Mouse (Mus musculus): ENCODE data around the gene Pnlip. TPM values are rescaled to one million over a fixed set of nuclear protein-coding genes. Genes with fewer than 3 reads are reported as not detected.

Pnlip gene
- 1 to 10 TPM; 2.1 to 2.6 TPM for total RNA-seq (2021)

DNA sequence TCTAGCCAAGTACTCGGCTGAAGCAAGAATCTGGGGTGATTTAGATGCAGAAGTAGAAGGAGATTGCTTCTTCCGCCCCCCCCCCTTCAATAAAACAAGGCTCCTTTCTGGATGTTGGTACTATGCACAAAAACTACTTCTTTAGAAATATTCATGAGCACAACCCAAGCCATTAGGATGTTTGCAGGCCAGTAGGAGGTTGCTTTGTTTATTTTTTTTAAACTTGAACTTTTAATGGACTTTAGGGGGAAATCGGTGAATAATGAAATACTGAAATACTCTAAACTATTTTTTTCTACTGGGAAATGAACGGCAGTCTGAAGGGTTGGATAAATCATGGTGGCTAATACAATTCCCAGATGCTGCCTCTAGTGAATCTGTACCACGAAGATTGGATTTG is at the start of gene Pnlip:
Gene Pnlip (plus strand): TSS at position 301 of the 400 bp plus-strand sequence.
- intact Hi-C loops (cut with DNase I) = no loop called here
- no peak for DNase-seq (ENCODE audit: low spot score in 2 of 2)

DNA sequence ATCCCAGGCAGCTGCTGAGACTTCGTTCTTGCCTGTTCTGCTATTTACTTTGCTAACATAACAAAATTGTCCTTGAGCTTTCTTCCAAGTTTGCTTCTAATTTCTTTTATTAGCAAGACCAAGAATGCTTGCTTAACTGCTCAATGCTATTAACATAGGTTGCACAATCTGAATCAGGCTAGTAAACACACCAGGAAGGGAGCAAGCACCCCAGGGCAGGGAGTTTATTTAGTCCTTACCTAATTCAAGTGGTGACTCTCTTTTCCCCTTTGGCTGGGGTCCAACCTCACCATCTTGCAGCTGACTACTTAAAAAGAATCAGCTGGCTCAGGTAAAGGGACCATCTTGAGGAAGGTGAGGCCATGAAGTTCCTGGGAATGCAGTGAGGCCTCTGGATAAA is 42.6 kb upstream of the Pnlip start:
- DNase-seq (ENCODE audit: low spot score in 2 of 2) = no peak
- intact Hi-C loops (cut with DNase I) = no loop called here

DNA sequence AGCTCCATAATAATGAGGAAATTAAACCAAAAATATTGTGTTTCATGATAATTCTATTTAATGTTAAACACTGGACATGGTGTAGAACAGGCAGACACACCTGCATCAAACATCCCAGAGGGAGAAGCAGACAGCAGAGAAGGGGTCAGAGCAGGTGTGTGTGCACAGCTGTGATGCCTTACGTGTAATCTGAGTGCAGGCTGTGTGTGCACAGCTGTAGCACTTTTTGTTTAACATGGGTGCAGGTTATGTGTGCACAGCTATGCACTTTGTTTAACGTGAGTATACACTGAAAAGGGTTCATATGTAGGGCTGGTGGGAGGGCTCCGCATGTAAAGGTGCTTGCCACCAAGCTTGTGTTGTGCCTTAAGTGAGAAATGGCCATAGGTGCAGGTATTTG is 39.6 kb upstream of the Pnlip start:
- intact Hi-C loops (cut with DNase I) = no loop called here
- DNase-seq (ENCODE audit: low spot score in 2 of 2) = no peak

DNA sequence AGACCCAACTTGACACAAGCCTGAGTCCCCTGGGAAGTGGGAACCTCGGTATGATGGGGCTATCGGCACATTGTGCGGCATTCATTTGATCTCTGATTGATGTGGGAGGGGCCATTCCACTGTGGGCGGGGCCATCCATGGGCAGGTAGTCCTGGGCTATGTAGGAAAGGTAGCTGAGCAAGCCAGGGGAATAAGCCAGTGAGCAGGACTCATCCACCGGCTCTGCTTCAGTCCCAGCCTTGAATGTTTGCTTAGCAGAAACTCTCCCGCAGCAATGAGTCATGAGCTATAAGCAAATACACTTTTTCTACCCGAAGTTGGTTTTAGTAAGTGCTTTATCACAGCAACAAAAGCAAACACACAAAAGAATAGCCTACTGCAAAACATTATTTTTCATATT is 35.7 kb upstream of the Pnlip start:
- no peak for DNase-seq (ENCODE audit: low spot score in 2 of 2)
- intact Hi-C loops (cut with DNase I) = no loop called here

DNA sequence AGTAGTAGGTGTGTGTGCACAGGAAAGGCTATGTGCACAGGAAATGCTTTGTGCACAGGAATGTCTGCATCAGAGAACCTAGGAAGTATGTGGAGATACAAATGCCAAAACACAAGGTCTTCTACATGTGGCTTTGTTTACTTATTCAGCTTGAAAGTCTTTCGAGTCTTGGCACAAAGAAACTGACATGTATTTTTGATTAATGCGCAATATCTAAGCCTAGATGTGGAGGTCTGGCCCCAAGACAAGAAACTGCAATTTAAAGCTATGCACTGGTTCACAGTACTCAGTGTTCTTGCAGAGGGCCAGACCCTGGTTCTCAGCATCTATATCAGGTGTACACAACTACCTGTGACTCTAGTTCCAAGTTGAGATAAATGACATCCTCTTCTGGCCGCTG is 31.6 kb upstream of the Pnlip start:
- no peak for DNase-seq (ENCODE audit: low spot score in 2 of 2)
- intact Hi-C loops (cut with DNase I) = loop anchor here (10.0 kb wide), 2 partner anchors 716 to 876 kb away; no protein-coding TSS in a partner anchor

DNA sequence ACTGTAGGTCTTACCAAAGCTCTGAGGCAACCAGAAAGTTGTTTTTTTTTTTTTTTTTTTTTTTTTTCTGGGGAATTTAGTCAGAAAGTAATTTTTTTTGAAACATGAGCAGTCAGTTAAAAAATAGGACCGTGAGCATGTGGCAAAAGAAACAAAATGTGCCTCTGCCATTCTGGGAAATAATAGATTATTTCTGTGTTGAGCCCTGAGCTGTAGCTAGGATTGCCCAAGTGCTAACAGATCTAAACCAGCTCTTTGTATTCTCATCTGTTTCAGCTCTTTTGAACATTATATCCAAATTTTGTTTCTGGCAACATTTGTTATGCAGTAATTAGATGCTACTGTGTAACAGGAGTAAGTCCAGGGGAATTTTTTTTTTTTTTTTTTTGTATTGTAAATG is 30.7 kb upstream of the Pnlip start:
- DNase-seq (ENCODE audit: low spot score in 2 of 2) = peak in 1 of 2 experiments; percentile 7
- intact Hi-C loops (cut with DNase I) = loop anchor here (10.0 kb wide), 2 partner anchors 717 to 877 kb away; no protein-coding TSS in a partner anchor

DNA sequence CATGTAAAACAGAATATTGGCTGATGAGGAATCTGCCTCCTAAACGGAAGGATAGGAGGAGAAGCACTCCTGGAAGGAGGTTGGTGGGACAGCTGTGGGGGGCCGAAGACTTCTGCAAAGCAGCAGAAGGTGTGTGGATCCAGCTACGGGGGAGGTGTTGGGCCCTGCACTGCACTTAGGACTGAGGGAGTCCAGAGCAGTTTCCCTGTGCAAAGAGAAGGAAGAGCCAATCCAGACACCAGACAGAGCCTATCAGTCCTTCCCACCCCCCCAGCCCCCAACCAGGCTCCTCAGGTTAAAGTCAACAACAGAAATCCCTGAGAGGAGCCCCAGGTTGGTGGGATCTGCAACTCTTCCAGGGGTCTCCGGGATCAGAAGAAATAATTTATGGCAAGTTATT is 27.5 kb upstream of the Pnlip start:
- intact Hi-C loops (cut with DNase I) = loop anchor here (5.0 to 10.0 kb wide), 4 partner anchors 152 to 967 kb away; no protein-coding TSS in a partner anchor
- no peak for DNase-seq (ENCODE audit: low spot score in 2 of 2)

DNA sequence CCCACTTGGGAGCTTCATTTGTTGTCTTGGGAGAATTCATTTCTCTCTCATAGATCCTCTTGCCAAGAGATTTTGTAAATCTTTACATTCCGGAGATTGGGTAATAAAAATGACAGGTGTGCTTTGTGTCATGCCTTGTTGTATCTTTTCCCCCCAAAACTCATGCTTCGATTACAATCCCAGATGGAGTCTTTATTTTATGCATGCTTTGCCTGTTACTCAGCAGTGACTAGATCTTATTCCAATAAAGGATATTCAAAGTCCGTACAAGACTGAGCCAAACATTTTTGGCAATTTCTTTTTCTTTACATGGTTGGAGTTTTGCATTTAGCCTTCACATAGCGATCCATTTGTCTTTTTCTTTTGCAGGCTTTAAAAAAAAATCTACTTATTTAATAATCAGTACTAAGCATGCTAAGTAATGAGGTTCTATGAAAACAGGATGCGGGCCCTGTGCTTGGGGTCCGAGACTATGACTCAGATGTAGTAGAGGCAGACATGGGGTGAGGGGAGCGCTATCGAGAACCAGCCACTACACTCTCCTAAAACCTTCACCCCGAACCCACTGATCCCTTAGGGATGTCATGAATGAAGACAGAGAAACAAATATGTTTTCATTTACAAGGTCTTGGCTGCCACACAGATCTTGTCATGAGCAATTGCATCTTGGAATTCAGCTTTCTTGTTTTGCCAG is 26.9 kb upstream of the Pnlip start:
- intact Hi-C loops (cut with DNase I) = loop anchor here (5.0 to 10.0 kb wide), 4 partner anchors 153 to 968 kb away; no protein-coding TSS in a partner anchor

DNA sequence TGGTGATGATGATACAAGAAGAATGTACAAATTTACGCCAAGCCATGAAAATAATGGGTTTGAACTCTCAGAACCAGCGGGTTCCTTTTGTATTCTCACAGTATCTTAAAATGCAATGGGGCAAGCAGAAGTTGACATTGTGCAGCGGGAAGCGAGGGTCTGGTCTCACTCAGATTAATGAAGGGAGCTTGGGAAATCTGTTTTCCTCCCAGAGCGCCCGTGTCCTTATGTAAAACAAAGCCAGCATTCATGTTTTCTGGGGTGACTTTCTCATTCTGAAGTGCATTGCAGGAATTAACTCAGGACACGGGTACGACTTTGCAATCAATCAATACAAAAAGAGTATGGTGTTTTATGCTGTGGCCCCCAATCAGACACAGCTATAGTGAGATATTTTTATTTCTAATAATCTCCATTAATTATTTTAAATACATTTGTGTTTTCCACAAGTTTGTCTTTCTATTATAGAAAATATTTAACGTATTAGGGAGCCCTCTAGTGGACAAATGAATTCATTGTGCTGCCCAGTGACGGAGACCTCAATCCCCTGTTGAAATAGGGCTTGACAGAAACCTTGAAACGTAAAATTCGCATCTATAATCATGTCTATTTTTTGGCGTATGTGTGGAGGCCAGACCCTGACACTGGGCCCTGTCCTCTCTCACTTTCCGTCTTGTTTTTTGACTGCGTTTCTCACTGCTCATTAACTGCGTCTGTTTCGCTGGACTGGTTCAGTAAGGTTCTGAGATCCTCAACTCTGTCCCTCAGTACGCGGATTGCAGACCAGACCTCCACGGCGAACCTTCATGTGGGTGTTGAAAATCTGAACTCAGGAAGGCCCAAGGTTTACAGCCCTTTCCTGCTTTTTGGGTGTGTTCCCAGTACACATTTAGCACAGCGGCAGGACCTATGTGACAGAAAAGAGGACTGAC is 24.6 kb upstream of the Pnlip start:
- intact Hi-C loops (cut with DNase I) = loop anchor here (5.0 to 10.0 kb wide), 4 partner anchors 155 to 970 kb away; no protein-coding TSS in a partner anchor
- DNase-seq (ENCODE audit: low spot score in 2 of 2) = peak; percentile 31 to 47

More for the DNA sequence above, 26.9 kb upstream of the Pnlip start:
- DNase-seq (ENCODE audit: low spot score in 2 of 2) = no peak

DNA sequence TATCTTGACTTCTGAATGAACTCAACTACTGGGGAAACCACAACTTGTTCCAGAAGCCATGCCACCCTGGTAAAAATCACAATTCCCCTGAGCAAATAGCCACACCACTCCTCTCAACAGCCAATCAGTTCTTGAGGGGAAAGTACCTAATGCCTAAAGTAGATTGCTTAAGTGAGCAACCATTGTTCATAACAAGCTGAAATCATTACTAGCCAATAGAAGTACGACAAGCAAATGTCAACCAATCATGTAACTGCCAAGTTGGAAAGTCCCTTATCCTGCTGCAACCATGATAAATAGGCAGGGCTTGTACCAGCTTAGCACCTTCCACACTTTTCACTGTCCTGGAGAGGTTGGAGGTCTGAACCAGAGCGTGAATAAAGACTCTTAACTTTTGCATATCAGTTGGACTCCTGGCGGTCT is 22.9 kb upstream of the Pnlip start:
- intact Hi-C loops (cut with DNase I) = loop anchor here (5.0 to 10.0 kb wide), 4 partner anchors 157 to 972 kb away; no protein-coding TSS in a partner anchor
- DNase-seq (ENCODE audit: low spot score in 2 of 2) = no peak

DNA sequence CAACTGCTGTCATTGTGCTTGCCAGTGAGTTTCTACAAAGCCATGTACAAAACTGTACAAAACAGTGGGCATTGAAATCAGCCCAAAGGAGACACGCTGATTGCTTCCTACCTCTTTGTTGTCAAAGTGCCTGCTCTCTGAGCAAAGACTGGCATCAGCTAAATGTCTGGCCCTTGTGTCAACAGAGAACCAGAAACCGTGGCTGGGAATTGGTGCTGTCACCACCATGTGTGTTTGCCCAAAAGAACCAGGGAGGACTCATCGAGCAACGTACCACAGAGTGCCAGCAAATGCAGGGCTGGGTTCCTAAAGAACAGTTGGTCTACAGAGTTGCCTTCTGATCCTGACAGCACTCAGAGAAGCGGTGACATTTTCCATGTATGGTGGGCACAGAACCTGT is 2.3 kb upstream of the Pnlip start:
- DNase-seq (ENCODE audit: low spot score in 2 of 2) = no peak
- intact Hi-C loops (cut with DNase I) = no loop called here

DNA sequence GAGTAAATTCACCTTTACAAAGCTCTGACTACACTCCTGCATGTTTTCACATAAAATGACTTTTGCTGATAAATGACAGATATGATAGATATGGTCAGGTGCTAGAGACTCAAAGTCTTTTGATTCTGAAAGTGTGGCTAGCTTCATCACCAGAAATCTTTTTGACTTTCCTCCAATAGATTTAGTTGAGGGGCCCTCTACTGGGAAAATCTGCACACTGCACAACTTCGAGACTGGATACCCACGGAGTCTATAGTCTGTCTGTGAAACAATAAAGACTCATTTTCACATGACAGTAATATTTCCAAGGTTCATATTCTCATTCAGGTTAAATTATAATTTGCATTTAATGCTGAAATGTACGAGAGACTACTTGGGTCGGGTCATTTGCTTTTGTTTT is 9.8 kb downstream of the Pnlip start:
- intact Hi-C loops (cut with DNase I) = no loop called here
- DNase-seq (ENCODE audit: low spot score in 2 of 2) = peak in 1 of 2 experiments; percentile 35

DNA sequence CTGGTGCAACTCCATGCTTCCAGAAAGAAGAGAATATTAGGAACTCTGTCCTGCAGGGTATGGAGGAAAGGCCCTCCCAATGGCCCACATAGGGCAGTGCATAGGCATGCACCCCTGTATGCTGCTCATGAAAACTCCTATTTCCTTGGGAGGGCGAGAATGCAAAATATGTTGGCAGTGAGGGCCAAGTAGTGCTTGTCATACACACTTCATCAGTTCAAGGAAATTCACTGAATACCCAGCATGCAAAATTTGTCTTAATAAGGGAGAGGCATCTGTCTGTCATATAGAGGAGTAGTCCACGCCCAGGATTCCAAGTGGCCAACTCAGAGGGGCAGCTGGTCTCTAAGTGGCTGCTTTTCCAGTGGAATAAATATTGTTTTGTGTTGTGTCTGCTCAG is 11.0 kb downstream of the Pnlip start:
- DNase-seq (ENCODE audit: low spot score in 2 of 2) = no peak
- intact Hi-C loops (cut with DNase I) = no loop called here

DNA sequence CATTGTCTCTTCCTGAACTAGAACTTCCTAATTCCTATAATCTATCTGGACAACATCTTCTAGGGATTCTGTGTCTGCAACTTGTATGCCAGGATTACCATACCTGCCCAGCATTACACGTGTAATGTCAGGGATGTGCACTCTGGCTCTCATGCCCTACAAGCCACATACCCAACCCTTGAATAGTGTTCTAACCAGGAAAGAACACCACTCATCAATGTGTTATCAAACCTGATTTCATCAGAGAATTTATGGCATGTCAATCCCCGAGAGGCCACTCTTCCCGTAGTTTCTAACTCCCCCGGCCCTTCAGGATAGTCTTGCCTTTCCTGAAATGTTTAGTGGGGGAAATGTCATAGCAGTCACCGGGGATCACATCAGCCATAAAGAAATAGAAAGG is 12.6 kb downstream of the Pnlip start:
- intact Hi-C loops (cut with DNase I) = no loop called here

DNA sequence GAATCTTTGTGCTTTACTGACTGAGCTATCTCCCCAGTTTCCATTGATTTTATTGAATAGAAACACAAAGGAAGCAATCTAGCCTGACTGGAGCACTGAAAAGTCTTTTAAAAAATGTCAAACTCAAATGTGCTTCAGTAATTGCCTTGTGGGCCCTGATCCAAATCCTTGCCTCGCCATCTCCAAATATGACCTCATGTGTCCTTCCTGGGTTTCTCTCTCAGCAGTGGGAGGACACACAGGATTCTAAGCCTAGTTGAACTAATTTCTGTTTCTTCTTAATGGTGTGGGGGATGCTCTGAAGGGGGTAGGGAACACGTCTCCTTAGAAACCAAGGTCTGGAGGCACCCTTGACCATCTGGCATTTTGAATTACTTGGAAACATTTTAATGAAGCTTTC is 22.3 kb downstream of the Pnlip start:
- no peak for DNase-seq (ENCODE audit: low spot score in 2 of 2)
- intact Hi-C loops (cut with DNase I) = no loop called here

More for the DNA sequence above, 12.6 kb downstream of the Pnlip start:
- DNase-seq (ENCODE audit: low spot score in 2 of 2) = no peak

DNA sequence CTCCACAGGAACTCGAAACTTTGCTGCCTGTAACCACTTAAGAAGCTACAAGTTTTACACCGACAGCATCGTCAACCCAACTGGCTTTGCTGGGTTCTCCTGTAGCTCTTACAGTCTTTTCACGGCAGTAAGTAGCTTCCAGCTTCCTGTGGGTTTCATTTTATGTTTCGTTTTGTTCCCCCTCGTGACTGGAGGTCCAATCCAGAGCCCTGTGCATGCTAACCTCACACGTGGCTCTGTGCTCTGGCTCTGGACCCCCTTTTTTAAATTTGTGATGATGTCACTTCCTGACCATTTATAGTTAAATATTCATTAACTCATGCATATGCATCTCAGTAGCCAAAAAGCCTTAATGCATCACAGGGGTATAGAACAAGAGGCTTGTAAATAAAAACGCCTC is 24.8 kb downstream of the Pnlip start:
- no peak for DNase-seq (ENCODE audit: low spot score in 2 of 2)
- intact Hi-C loops (cut with DNase I) = no loop called here

DNA sequence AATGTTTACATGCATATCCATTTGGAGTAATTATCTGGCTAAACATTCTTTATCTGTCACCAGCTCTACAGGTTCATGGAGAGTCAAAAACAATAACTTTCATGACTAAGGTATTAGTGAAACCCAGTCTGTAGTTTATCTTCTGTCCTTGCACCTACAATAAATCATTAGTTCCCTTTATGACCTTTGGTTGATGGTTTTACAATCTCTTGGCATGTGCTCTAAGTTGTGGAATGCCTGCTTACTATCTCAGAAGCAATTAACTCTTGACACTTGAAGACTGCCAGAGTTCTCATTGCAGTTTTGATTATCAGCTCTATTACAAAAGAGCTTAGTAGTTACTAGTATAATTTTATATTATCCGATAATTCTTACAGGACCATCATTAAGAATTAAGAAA is 36.6 kb downstream of the Pnlip start:
- intact Hi-C loops (cut with DNase I) = no loop called here
- DNase-seq (ENCODE audit: low spot score in 2 of 2) = no peak

DNA sequence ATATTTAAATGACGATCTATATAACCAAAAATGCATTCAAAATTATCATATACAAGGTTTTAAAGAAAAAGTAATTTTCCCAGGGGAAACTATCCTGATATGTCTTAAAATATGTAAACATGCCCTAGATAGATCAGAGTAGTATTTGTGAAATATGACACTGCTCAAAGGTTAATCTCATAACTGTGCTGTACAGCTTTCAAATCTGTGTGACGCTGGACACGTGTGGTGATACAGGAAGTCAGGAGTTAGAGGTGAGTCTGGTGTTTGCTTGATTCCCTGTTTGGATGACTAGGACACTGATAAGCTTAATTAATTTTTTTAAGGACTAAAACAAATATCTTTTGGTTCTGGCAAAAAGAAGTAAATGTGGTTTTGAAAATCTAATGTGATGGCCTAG is 43.0 kb downstream of the Pnlip start:
- intact Hi-C loops (cut with DNase I) = no loop called here
- no peak for DNase-seq (ENCODE audit: low spot score in 2 of 2)

DNA sequence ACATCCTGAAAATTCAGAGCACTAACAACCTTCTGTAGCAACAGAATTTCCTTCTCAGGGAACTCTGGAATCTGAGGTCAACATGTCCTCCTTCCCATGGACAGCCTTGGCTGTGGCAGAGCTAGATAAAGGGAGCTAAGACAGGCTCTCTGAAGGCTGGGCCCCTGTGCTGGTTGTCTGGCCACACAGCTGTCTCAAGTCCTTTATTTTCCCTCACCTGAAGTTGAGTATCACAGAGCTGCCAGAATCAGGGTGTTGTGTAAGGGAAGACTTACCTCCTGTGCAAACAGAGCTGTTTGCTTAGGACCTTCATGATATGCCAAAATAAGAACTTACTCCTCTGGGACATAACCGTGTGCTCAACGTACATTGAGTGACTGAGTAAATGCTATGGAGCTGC is 43.9 kb downstream of the Pnlip start:
- no peak for DNase-seq (ENCODE audit: low spot score in 2 of 2)
- intact Hi-C loops (cut with DNase I) = no loop called here

DNA sequence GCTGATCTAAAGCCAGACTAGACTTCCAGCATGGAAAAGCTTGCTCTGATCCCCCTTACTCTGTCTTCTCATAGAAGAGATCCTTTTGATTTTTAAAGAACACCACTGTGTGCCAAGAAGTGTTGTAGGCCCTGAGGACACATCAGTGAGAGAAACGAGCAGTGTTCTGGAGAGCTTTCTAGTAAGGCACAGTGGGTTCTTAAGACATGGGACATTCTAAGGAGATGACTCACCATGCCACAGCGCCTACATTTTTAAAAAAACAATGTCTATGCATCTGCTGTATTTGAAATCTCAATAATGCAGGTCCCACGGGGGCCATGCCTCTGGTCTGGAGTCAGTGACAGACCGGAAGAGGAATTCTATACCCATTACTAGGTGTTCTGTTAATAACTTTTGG is 52.3 kb downstream of the Pnlip start:
- intact Hi-C loops (cut with DNase I) = no loop called here
- peak in 1 of 2 experiments; percentile 32 for DNase-seq (ENCODE audit: low spot score in 2 of 2)

Measured in left cerebral cortex, postnatal 25 days (tissue).